8 mouse cellular contexts compared by ENCODE assay signal in the genomic region with DNA sequence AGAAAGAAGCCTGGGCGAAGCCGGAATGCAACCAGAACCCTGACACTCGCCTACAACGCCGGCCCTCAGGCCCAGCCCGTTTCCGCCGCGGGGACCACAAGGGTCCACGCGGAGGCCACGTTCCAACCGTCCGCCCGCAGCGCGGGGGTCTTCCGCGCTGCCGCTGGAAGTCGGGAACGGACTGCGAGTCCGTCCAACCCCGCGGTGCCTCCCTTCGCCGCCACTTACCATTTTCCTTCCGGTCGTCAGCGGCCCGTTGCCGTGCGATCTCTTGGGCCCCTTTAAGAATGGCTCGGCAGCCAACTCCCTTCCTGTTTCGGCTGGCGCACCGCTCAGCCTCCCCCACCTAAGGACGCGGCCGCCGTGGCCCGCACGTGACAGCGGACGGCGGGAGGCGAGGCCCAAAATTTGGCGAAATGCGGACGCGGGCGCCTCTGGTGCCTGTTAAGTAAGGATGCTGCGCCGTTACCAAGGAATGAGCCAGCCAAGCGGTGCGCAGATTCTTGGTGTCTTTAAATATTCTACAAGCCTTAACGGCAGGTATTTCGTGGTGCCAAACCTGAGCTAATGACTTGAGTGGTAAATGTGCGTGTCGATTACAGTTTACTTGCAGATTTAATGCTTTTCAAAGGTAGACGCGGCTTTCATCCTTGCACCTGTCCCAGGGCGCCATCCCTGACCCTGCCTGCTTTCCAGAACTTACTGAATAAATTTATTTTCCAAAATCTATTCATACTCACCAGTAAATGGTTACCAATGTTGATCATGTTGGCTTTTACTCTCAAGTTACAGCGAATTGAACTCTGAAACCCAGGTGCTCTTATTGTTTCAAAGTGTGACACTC. TPM values are rescaled to one million over a fixed set of nuclear protein-coding genes. Genes with fewer than 3 reads are reported as not detected.
DNase-seq lines count a peak whose midpoint lies in the region; ATAC-seq and TF ChIP-seq lines count a peak whose summit lies in the region.

A gene (minus strand): TSS at position 370 of the 844 bp plus-strand sequence.

- DNase-seq in brain, embryonic 14.5 days (ENCODE audit: low read depth), result peak; percentile 98
- DNase-seq in liver, embryonic 11.5 days (ENCODE audit: low spot score), result peak; percentile 91
- DNase-seq in naive thymus-derived CD4-positive, alpha-beta T cell, adult 2 months (ENCODE audit: low read depth), result peak; percentile 95

- peak within 1 kb of the TSS; percentile 99 for H3ac ChIP-seq in C2C12 (ENCODE audit: control insufficient read depth, insufficient read length, low read depth)

- WGBS in heart, embryonic 11.5 days (ENCODE audit: insufficient replicate concordance), result 1% methylated on average over 65 of the region's 65 CpGs
- WGBS in kidney, embryonic 16.5 days, result under 1% methylated on average over 65 of the region's 65 CpGs
- WGBS in liver, embryonic 11.5 days, result 1% methylated on average over 65 of the region's 65 CpGs
- 1% methylated on average over 65 of the region's 65 CpGs for WGBS in stomach, embryonic 14.5 days

- H3K9ac ChIP-seq in heart, embryonic 11.5 days (ENCODE audit: low read depth, low read length), result peak within 1 kb of the TSS; percentile 92
- peak within 1 kb of the TSS; percentile 95 for H3K9ac ChIP-seq in kidney, embryonic 16.5 days (replicated peaks; ENCODE audit: low read length)
- peak within 1 kb of the TSS; percentile 89 for H3K9ac ChIP-seq in liver, embryonic 11.5 days (ENCODE audit: low read depth, low read length)
- H3K9ac ChIP-seq in stomach, embryonic 14.5 days (replicated peaks; ENCODE audit: low read depth, low read length), result peak within 1 kb of the TSS; percentile 68

- peak; percentile 90 for ATAC-seq in heart, embryonic 11.5 days (replicated peaks; ENCODE audit: insufficient number of reproducible peaks, low FRiP score, low TSS enrichment)
- ATAC-seq in kidney, embryonic 16.5 days (ENCODE audit: low FRiP score, low TSS enrichment), result peak; percentile 97
- peak; percentile 96 for ATAC-seq in liver, embryonic 11.5 days (replicated peaks; ENCODE audit: low FRiP score)
- peak; percentile 94 for ATAC-seq in stomach, embryonic 14.5 days (ENCODE audit: insufficient number of reproducible peaks, insufficient read depth, low FRiP score, low read depth)

- H3K9me3 ChIP-seq in erythroblast, embryonic 14.5 days (ENCODE audit: control insufficient read depth, low read length), result no peaks in the 10 kb centered on the region
- no peaks in the 10 kb centered on the region for H3K9me3 ChIP-seq in heart, embryonic 11.5 days (replicated peaks; ENCODE audit: control insufficient read depth, low read length)
- no peaks in the 10 kb centered on the region for H3K9me3 ChIP-seq in kidney, embryonic 16.5 days (ENCODE audit: low read length)
- no peaks in the 10 kb centered on the region for H3K9me3 ChIP-seq in liver, embryonic 11.5 days (ENCODE audit: control insufficient read depth, low read length)
- H3K9me3 ChIP-seq in stomach, embryonic 14.5 days (ENCODE audit: control insufficient read depth, low read depth, low read length), result no peaks in the 10 kb centered on the region

- H3K27ac ChIP-seq in heart, embryonic 11.5 days (ENCODE audit: low read depth, low read length), result peak within 1 kb of the TSS; percentile 96
- H3K27ac ChIP-seq in kidney, embryonic 16.5 days (ENCODE audit: low read length), result peak within 1 kb of the TSS; percentile 95
- H3K27ac ChIP-seq in liver, embryonic 11.5 days (ENCODE audit: low read depth, low read length), result peak within 1 kb of the TSS; percentile 91
- peak within 1 kb of the TSS; percentile 86 for H3K27ac ChIP-seq in stomach, embryonic 14.5 days (ENCODE audit: low read length)

- H3K27me3 ChIP-seq in C2C12 (ENCODE audit: control insufficient read depth, insufficient read depth, insufficient read length), result no peaks in the 10 kb centered on the region
- no peaks in the 10 kb centered on the region for H3K27me3 ChIP-seq in erythroblast, embryonic 14.5 days (ENCODE audit: control insufficient read depth)
- no peaks in the 10 kb centered on the region for H3K27me3 ChIP-seq in heart, embryonic 11.5 days (ENCODE audit: control insufficient read depth, insufficient read depth, low read length)
- no peaks in the 10 kb centered on the region; the same call in 1 of the 2 replicates for H3K27me3 ChIP-seq in kidney, embryonic 16.5 days (ENCODE audit: insufficient read depth, low read length)
- H3K27me3 ChIP-seq in liver, embryonic 11.5 days (replicated peaks; ENCODE audit: control insufficient read depth, insufficient read depth, low read length), result no peaks in the 10 kb centered on the region
- H3K27me3 ChIP-seq in stomach, embryonic 14.5 days (ENCODE audit: control insufficient read depth, insufficient read depth, low read length), result no peaks in the 10 kb centered on the region

- peak within 1 kb of the TSS; percentile 92 for H3K4me2 ChIP-seq in heart, embryonic 11.5 days
- peak within 1 kb of the TSS; percentile 65 for H3K4me2 ChIP-seq in kidney, embryonic 16.5 days (replicated peaks; ENCODE audit: low read depth, low read length)
- peak within 1 kb of the TSS; percentile 91 for H3K4me2 ChIP-seq in liver, embryonic 11.5 days
- H3K4me2 ChIP-seq in stomach, embryonic 14.5 days (replicated peaks; ENCODE audit: low read depth, low read length), result peak within 1 kb of the TSS; percentile 96

- peaks cover 47% of the 10 kb centered on the region for H3K4me1 ChIP-seq in erythroblast, embryonic 14.5 days (ENCODE audit: control insufficient read depth)
- peaks cover 9% of the 10 kb centered on the region for H3K4me1 ChIP-seq in heart, embryonic 11.5 days (ENCODE audit: control insufficient read depth, insufficient read depth, low read length)
- peaks cover 14% of the 10 kb centered on the region for H3K4me1 ChIP-seq in kidney, embryonic 16.5 days (ENCODE audit: insufficient read depth, low read length)
- H3K4me1 ChIP-seq in liver, embryonic 11.5 days (replicated peaks; ENCODE audit: control insufficient read depth, insufficient read depth, low read length), result peaks cover 7% of the 10 kb centered on the region; the same call in 1 of the 2 replicates
- H3K4me1 ChIP-seq in stomach, embryonic 14.5 days (ENCODE audit: control insufficient read depth, insufficient read depth, low read length), result peaks cover 11% of the 10 kb centered on the region

- H3K4me3 ChIP-seq in C2C12 (ENCODE audit: insufficient read depth, poor library complexity, severe bottlenecking), result peak within 1 kb of the TSS; percentile 87
- H3K4me3 ChIP-seq in erythroblast, embryonic 14.5 days (replicated peaks), result peak within 1 kb of the TSS; percentile 96
- H3K4me3 ChIP-seq in heart, embryonic 11.5 days (ENCODE audit: low read depth, low read length), result peak within 1 kb of the TSS; percentile 93
- peak within 1 kb of the TSS; percentile 88 for H3K4me3 ChIP-seq in kidney, embryonic 16.5 days (ENCODE audit: low read length)
- peak within 1 kb of the TSS; percentile 89 for H3K4me3 ChIP-seq in liver, embryonic 11.5 days (ENCODE audit: low read depth, low read length)
- H3K4me3 ChIP-seq in stomach, embryonic 14.5 days (ENCODE audit: low read depth, low read length), result peak within 1 kb of the TSS; percentile 93

- peaks cover 49% of the 10 kb centered on the region for H3K79me2 ChIP-seq in C2C12 (ENCODE audit: control insufficient read depth, insufficient read depth)

- TF ChIP-seq CTCF in C2C12 (IDR thresholded peaks at IDR 0.05; ENCODE audit: control insufficient read depth, insufficient read depth, insufficient read length), result no peak
- TF ChIP-seq CTCF in brain, embryonic 14.5 days (IDR thresholded peaks at IDR 0.05; ENCODE audit: borderline replicate concordance, extremely low read depth, insufficient read depth, insufficient read length), result peak; percentile 27; the same call in 1 of the 2 replicates

- H3K36me3 ChIP-seq in C2C12 (ENCODE audit: control insufficient read depth, insufficient read depth), result peaks cover 4% of the 10 kb centered on the region
- peaks cover 10% of the 10 kb centered on the region for H3K36me3 ChIP-seq in erythroblast, embryonic 14.5 days (ENCODE audit: control insufficient read depth)
- H3K36me3 ChIP-seq in heart, embryonic 11.5 days (ENCODE audit: control insufficient read depth, insufficient read depth, low read length), result no peaks in the 10 kb centered on the region
- peaks cover 4% of the 10 kb centered on the region; the same call in 1 of the 2 replicates for H3K36me3 ChIP-seq in kidney, embryonic 16.5 days (ENCODE audit: insufficient read depth, low read length)
- peaks cover under 1% of the 10 kb centered on the region; the same call in 1 of the 2 replicates for H3K36me3 ChIP-seq in liver, embryonic 11.5 days (ENCODE audit: control insufficient read depth, insufficient read depth, low read length)
- H3K36me3 ChIP-seq in stomach, embryonic 14.5 days (ENCODE audit: control insufficient read depth, insufficient read depth, low read length), result 0 out of 2 replicates have a peak, but pooled peaks cover under 1% of the 10 kb centered on the region

- TF ChIP-seq POLR2A in brain, embryonic 14.5 days (IDR thresholded peaks at IDR 0.05; ENCODE audit: borderline replicate concordance, extremely low read depth, insufficient read depth, insufficient read length, poor library complexity, severe bottlenecking), result peak; percentile 50; the same call in 1 of the 2 replicates

- peaks cover 41% of the 10 kb centered on the region for H3K79me3 ChIP-seq in C2C12 (ENCODE audit: low read depth)

TF ChIP-seq in C2C12, 6 proteins besides CTCF, POLR2A, EP300 and RAD21:
- TF ChIP-seq MYOG (IDR thresholded peaks at IDR 0.05; ENCODE audit: control insufficient read depth, extremely low read depth, insufficient read length) (no peak), MYOD1 (IDR thresholded peaks at IDR 0.05; ENCODE audit: control insufficient read depth, insufficient read length, low read depth) (no peak), USF1 (IDR thresholded peaks at IDR 0.05; ENCODE audit: low read depth) (peak; percentile 86), MAX (IDR thresholded peaks at IDR 0.05) (peak; percentile 96)

RNA-seq across cellular contexts. Expression of the gene that starts here (rescaled TPM):
- 19.4 TPM for polyA plus RNA-seq in C2C12 (2012; fragmentation: generic; extraction: Trizol)
- 55.7 and 66.6 TPM in 2 replicates for polyA plus RNA-seq in brain, embryonic 14.5 days (2012; rRNA removed)
- polyA plus RNA-seq in erythroblast, embryonic 14.5 days (2012), result 0.04 TPM in 2 replicates
- polyA plus RNA-seq in heart, embryonic 11.5 days (2014; fragmentation: Nextera tagmentation; extraction: Ambion mirVana), result 59.1 and 67.4 TPM in 2 replicates
- polyA plus RNA-seq in kidney, embryonic 16.5 days (2015; fragmentation: Nextera tagmentation; extraction: Ambion mirVana), result 76.1 and 79.4 TPM in 2 replicates
- 71.2 and 78.2 TPM in 2 replicates for polyA plus RNA-seq in liver, embryonic 11.5 days (2014; fragmentation: Nextera tagmentation; extraction: Ambion mirVana)
- polyA plus RNA-seq in stomach, embryonic 14.5 days (2014; fragmentation: Nextera tagmentation; extraction: Ambion mirVana), result 59.9 and 66.7 TPM in 2 replicates

Comparison
In these comparisons a context has a peak if more than half of its experiments do, and no peak if none do; other contexts are left out.
1. Peak in every context shown above with its lines: DNase-seq, ATAC-seq, H3K4me3 ChIP-seq and H3K27ac ChIP-seq.
2. RNA of the gene that starts here (polyA plus RNA-seq): 76.1 to 79.4 TPM in kidney, embryonic 16.5 days, 71.2 to 78.2 TPM in liver, embryonic 11.5 days, 55.7 to 66.6 TPM in brain, embryonic 14.5 days, 59.9 to 66.7 TPM in stomach, embryonic 14.5 days, 59.1 to 67.4 TPM in heart, embryonic 11.5 days and 19.4 TPM in C2C12 (single experiment); 0.04 TPM in erythroblast, embryonic 14.5 days; every median in the first group is over 10 times any median in the second.